Mouse (Mus musculus) thymus, adult 2 months (tissue): ENCODE results near the gene Tfcp2. TPM values are rescaled to one million over a fixed set of nuclear protein-coding genes. Genes with fewer than 3 reads are reported as not detected.

Experiments
- DNase-seq: peaks from one replicate; pipeline ENCODE4 v3.0.0; 2021
- H3K27ac ChIP-seq: fragments of 200-500 bp; 2 replicates; pipeline ENCODE4 v1.5.1; 2012; ENCODE audit warnings: low read length, control low read depth; ENCODE audit not compliant: control insufficient read depth, insufficient read depth
- H3K27me3 ChIP-seq: fragments of 200-500 bp; 2 replicates; pipeline ENCODE4 v1.6.1; 2012; ENCODE audit warnings: mild to moderate bottlenecking, low read length, moderate library complexity, mixed read lengths; ENCODE audit not compliant: control insufficient read depth, insufficient read depth
- H3K36me3 ChIP-seq: fragments of 200-500 bp; 2 replicates; pipeline ENCODE4 v1.6.1; 2012; ENCODE audit warnings: mild to moderate bottlenecking, low read length, moderate library complexity; ENCODE audit not compliant: control insufficient read depth, insufficient read depth
- H3K4me1 ChIP-seq: fragments of 200-500 bp; replicated peaks from 2 replicates; pipeline ENCODE4 v1.6.1; 2012; ENCODE audit warnings: low read length; ENCODE audit not compliant: control insufficient read depth, insufficient read depth
- H3K4me3 ChIP-seq: fragments of 200-500 bp; 2 replicates; pipeline ENCODE4 v1.5.1; 2012; ENCODE audit warnings: mild to moderate bottlenecking, low read length, control low read depth, moderate library complexity; ENCODE audit not compliant: control insufficient read depth, insufficient read depth
- CTCF ChIP-seq: fragments of 200-500 bp; IDR thresholded peaks from 2 replicates; pipeline ENCODE4 v1.5.1; 2012; ENCODE audit warnings: mild to moderate bottlenecking, control low read depth, low read length, moderate library complexity, borderline replicate concordance; ENCODE audit not compliant: control insufficient read depth, poor library complexity, insufficient read depth; ENCODE audit errors: extremely low read depth
- POLR2A ChIP-seq: fragments of 200-500 bp; IDR thresholded peaks from 2 replicates; pipeline ENCODE4 v1.6.1; 2012; ENCODE audit warnings: mild to moderate bottlenecking, low read length, control low read depth, moderate library complexity; ENCODE audit not compliant: control insufficient read depth, poor library complexity, insufficient read depth; ENCODE audit errors: extremely low read depth
- WGBS: fragments of 180-500 bp; shearing (Covaris S2); methylation state at CpG from one replicate; pipeline ENCODE4 v1.1.7; 2018; 5-methylcytosine and 5-hydroxymethylcytosine counted together
- polyA plus RNA-seq: library from polyadenylated mRNA; depleted of rRNA; stranded (reverse); fragments of >200 nt; gene quantifications from 2 replicates; pipeline ENCODE4 v1.2.3, GENCODE M21; 2012; rRNA removed

The Tfcp2 gene
- polyA plus RNA-seq, 1 experiment: 8.2 TPM

DNA sequence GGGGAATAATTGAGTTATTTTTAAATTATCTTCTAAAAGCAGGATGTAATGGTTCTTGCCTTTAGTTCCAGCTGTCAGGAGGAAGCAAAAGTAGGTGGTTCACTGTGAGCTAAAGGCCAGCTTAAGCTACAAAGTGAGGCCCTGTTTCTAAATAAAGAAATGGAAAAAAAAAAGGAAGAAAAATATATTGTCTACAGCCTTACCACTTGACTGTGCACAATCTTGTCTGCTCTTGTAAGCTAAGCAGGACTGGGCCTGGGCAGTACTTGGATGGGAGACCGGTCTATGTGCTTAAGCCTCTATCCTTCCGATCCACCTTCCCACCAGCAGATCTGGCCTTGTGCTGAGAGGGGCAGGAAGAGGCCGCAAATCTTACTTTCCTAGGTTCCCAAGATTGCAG lies 102.3 kb downstream of the Tfcp2 start:
- no peaks in the 10 kb centered on the region for H3K36me3 ChIP-seq
- TF ChIP-seq CTCF: no peak
- no peak for TF ChIP-seq POLR2A
- DNase-seq: no peak
- 100% methylated on average over 3 of the region's 3 CpGs for WGBS
- H3K27ac ChIP-seq: no peak overlapping the region
- H3K4me1 ChIP-seq: no peaks in the 10 kb centered on the region
- no peak overlapping the region for H3K4me3 ChIP-seq
- no peaks in the 10 kb centered on the region for H3K27me3 ChIP-seq

DNA sequence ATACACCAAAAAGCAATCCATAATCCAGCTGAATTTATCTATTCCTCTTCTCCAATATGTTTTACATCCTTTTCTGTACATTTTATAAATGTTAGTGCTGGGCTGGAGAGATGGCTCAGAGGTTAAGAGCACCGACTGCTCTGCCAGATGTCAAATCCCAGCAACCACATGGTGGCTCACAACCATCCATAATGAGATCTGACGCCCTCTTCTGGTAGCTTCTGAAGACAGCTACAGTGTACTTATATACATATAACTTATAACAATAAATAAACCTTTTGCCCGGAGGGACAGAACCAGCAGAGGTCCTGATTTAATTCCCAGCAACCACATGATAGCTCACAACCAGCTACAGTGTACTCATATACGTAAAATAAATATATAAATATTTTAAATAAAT lies 103.2 kb downstream of the Tfcp2 start:
- Histone ChIP-seq H3K27ac (no peak overlapping the region), H3K4me3 (no peak overlapping the region), H3K27me3 (no peaks in the 10 kb centered on the region), H3K36me3 (no peaks in the 10 kb centered on the region), H3K4me1 (peaks cover 4% of the 10 kb centered on the region; the same call in 1 of the 2 replicates)
- TF ChIP-seq CTCF: no peak
- TF ChIP-seq POLR2A: no peak
- no peak for DNase-seq
- whole genome bisulfite sequencing: 97% methylated on average over 4 of the region's 4 CpGs

Other genes with a start within 250 kb of the Tfcp2 start
- gene Mettl7a1, start 247.9 kb downstream of the Tfcp2 start, polyA plus RNA-seq: 18.9 TPM in 2 replicates
- gene Mettl7a3, start 217.1 kb downstream of the Tfcp2 start, polyA plus RNA-seq: 0.05 TPM in 1 of 2 replicates, not detected in the other
- not detected in 2 replicates for gene Methig1, start 198.9 kb downstream of the Tfcp2 start, polyA plus RNA-seq
- not detected in 2 replicates for gene Mettl7a2, start 198.8 kb downstream of the Tfcp2 start, polyA plus RNA-seq
- not detected in 2 replicates for gene Higd1c, start 187.5 kb downstream of the Tfcp2 start, polyA plus RNA-seq
- gene Gm5475, start 129.9 kb downstream of the Tfcp2 start, polyA plus RNA-seq: 0.04 and 0.05 TPM in 2 replicates
- 46.4 and 54.1 TPM in 2 replicates for gene Slc11a2, start 126.9 kb downstream of the Tfcp2 start, polyA plus RNA-seq
- 83.1 and 101 TPM in 2 replicates for gene Letmd1, start 83.0 kb downstream of the Tfcp2 start, polyA plus RNA-seq
- gene Csrnp2, start 56.5 kb downstream of the Tfcp2 start, polyA plus RNA-seq: 8.7 and 9.6 TPM in 2 replicates
- gene Pou6f1, start 48.0 kb upstream of the Tfcp2 start, polyA plus RNA-seq: 184 and 203 TPM in 2 replicates
- 1,016 and 1,115 TPM in 2 replicates for gene Dazap2, start 63.3 kb upstream of the Tfcp2 start, polyA plus RNA-seq
- gene Smagp, start 84.9 kb upstream of the Tfcp2 start, polyA plus RNA-seq: 11.0 and 11.7 TPM in 2 replicates
- gene Bin2, start 117.5 kb upstream of the Tfcp2 start, polyA plus RNA-seq: 114 and 131 TPM in 2 replicates
- 10.4 and 11.7 TPM in 2 replicates for gene Cela1, start 135.9 kb upstream of the Tfcp2 start, polyA plus RNA-seq
- gene Galnt6, start 177.4 kb upstream of the Tfcp2 start, polyA plus RNA-seq: 34.7 and 39.4 TPM in 2 replicates
- gene Slc4a8, start 209.7 kb upstream of the Tfcp2 start, polyA plus RNA-seq: 11.5 and 11.9 TPM in 2 replicates